Mouse (Mus musculus) adrenal gland, postnatal 4 days (tissue): Measurements from ENCODE around the gene Vipr2. TPM values are rescaled to one million over a fixed set of nuclear protein-coding genes. Genes with fewer than 3 reads are reported as not detected.

Experiments
- DNase-seq, 2 experiments: peaks; one replicate each; pipeline ENCODE4 v3.0.0; 2021 to 2022; ENCODE audit warnings: low spot score in 2 of 2, mixed read lengths in 2 of 2
- total RNA-seq, 2 experiments: library from RNA; stranded (reverse); gene quantifications; 2 replicates each; pipeline ENCODE4 v1.2.3; 2021

Gene Vipr2
- total RNA-seq, 2 experiments from 2014 or later: 1.8 to 2.1 TPM

GRCm38 (mm10) chr12:116096361-116096904 lies 18.9 kb downstream of the Vipr2 start:
- no peak for DNase-seq

- DNase-seq: no peak
Measured at GRCm38 (mm10) chr12:116097166-116097565, 19.6 kb downstream of the Vipr2 start.

- DNase-seq: no peak
Measured at GRCm38 (mm10) chr12:116101945-116102344, 24.4 kb downstream of the Vipr2 start.

GRCm38 (mm10) chr12:116109451-116110353 lies 32.2 kb downstream of the Vipr2 start:
- DNase-seq: no peak

- DNase-seq: no peak
Measured at GRCm38 (mm10) chr12:116111007-116111694, 33.6 kb downstream of the Vipr2 start.

GRCm38 (mm10) chr12:116115781-116116180 lies 38.3 kb downstream of the Vipr2 start:
- no peak for DNase-seq

GRCm38 (mm10) chr12:116116455-116116854 lies 38.9 kb downstream of the Vipr2 start:
- DNase-seq: no peak

- DNase-seq: no peak
Measured at GRCm38 (mm10) chr12:116117352-116117929, 39.9 kb downstream of the Vipr2 start.

GRCm38 (mm10) chr12:116119001-116119400 lies 41.5 kb downstream of the Vipr2 start:
- DNase-seq: no peak

GRCm38 (mm10) chr12:116123786-116124185 lies 46.3 kb downstream of the Vipr2 start:
- no peak for DNase-seq

GRCm38 (mm10) chr12:116130936-116131335 lies 53.4 kb downstream of the Vipr2 start:
- no peak for DNase-seq

- no peak for DNase-seq
Measured at GRCm38 (mm10) chr12:116132909-116133308, 55.4 kb downstream of the Vipr2 start.

- DNase-seq: no peak
Measured at GRCm38 (mm10) chr12:116135906-116136305, 58.4 kb downstream of the Vipr2 start.

- no peak for DNase-seq
Measured at GRCm38 (mm10) chr12:116138322-116139205, 61.0 kb downstream of the Vipr2 start.

GRCm38 (mm10) chr12:116140605-116141004 lies 63.1 kb downstream of the Vipr2 start:
- DNase-seq: no peak

- DNase-seq: no peak
Measured at GRCm38 (mm10) chr12:116141816-116142215, 64.3 kb downstream of the Vipr2 start.

- no peak for DNase-seq
Measured at GRCm38 (mm10) chr12:116142464-116142863, 64.9 kb downstream of the Vipr2 start.

GRCm38 (mm10) chr12:116145246-116145645 lies 67.7 kb downstream of the Vipr2 start:
- no peak for DNase-seq

- no peak for DNase-seq
Measured at GRCm38 (mm10) chr12:116145686-116146085, 68.2 kb downstream of the Vipr2 start.

- no peak for DNase-seq
Measured at GRCm38 (mm10) chr12:116146996-116147634, 69.6 kb downstream of the Vipr2 start.
